Mouse (Mus musculus) heart, embryonic 13.5 days (tissue): ENCODE results near the gene Ldlrad3. TPM values are rescaled to one million over a fixed set of nuclear protein-coding genes. Genes with fewer than 3 reads are reported as not detected.
A peak's percentile ranks its signal among the peaks of the same experiment; 100 is the strongest.

Experiments used
- ATAC-seq: fragments of 200-750 bp; cut with Nextera tagmentation; 2 replicates; pipeline ENCODE4 v1.8.0; 2017; ENCODE audit warnings: moderate TSS enrichment; ENCODE audit not compliant: insufficient number of reproducible peaks, low FRiP score, low TSS enrichment; ENCODE audit errors: extremely low read depth
- H3K27ac ChIP-seq: fragments of 300-500 bp; sonication (generic); replicated peaks from 2 replicates; pipeline ENCODE4 v1.5.1; 2015; ENCODE audit warnings: moderate library complexity, mild to moderate bottlenecking, inconsistent platforms
- H3K27me3 ChIP-seq: fragments of 300-500 bp; sonication (generic); replicated peaks from 2 replicates; pipeline ENCODE4 v1.6.1; 2015; ENCODE audit warnings: mild to moderate bottlenecking, inconsistent platforms
- H3K36me3 ChIP-seq: fragments of 300-500 bp; sonication (generic); 2 replicates; pipeline ENCODE4 v1.6.1; 2015; ENCODE audit warnings: mild to moderate bottlenecking, inconsistent platforms
- H3K4me1 ChIP-seq: fragments of 300-500 bp; sonication (generic); 2 replicates; pipeline ENCODE4 v1.6.1; 2015; ENCODE audit warnings: inconsistent platforms
- H3K4me2 ChIP-seq: fragments of 300-500 bp; sonication (generic); 2 replicates; pipeline ENCODE4 v1.6.1; 2015; ENCODE audit warnings: inconsistent platforms, mild to moderate bottlenecking, moderate library complexity
- H3K4me3 ChIP-seq: fragments of 300-500 bp; sonication (generic); 2 replicates; pipeline ENCODE4 v1.5.1; 2015; ENCODE audit warnings: moderate library complexity, mild to moderate bottlenecking, inconsistent platforms
- H3K9ac ChIP-seq: fragments of 300-500 bp; sonication (generic); 2 replicates; pipeline ENCODE4 v1.6.1; 2015; ENCODE audit warnings: inconsistent platforms, mild to moderate bottlenecking, moderate library complexity
- H3K9me3 ChIP-seq: fragments of 300-500 bp; sonication (generic); 2 replicates; pipeline ENCODE4 v1.6.1; 2016; ENCODE audit warnings: inconsistent platforms
- WGBS: fragments of 180-500 bp; shearing (Covaris S2); methylation state at CpG from one replicate; pipeline ENCODE4 v1.1.7; 2015; ENCODE audit warnings: mixed read lengths; 5-methylcytosine and 5-hydroxymethylcytosine counted together
- polyA plus RNA-seq: library from polyadenylated mRNA; unstranded; fragments of >200 nt; fragmentation: Nextera tagmentation; extraction: Ambion mirVana; gene quantifications from 2 replicates; pipeline ENCODE4 v1.2.1, GENCODE M21; 2015

Gene Ldlrad3
- polyA plus RNA-seq, 1 experiment from 2014 or later, result 16.3 TPM

DNA sequence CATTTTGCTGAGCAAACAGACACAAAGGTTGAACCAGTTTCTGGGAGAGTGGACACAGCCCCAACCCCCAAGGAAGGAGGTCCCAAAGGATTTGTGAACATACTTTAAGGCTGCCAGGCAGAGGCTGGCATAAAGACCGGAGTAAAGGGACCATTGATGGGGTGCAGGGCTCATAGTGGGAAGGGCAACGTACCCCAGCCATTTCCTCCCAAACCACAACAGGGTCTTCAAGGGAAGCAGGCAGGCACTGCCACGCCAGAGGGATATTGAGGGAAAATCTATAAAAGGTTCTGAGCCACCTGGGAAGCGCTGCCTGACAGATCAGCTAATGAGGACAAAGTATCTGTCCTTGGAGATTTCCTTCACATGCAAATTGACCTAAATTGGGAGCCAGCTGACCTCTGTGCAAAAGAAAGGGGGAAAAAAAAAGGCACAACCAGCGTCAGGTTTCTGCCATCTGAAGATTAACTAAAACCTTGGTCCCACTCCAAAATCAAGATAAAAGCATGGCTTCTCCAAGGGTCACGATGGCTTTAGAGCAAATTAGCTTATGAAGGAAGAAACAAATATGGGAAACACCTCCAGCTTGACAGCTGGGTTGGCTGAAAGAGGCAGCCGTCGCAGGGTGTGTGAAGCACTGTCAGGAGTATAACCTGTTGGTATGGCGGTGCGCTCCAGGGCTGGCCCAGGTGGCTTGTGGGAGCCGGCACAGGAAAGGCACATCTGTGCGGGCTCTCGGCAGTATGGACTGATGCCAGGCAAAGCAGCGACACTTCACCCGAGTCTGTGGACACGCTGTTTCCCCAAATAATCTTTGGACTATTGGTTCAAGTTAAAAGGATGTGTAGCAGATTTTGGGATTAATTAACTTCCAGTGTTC lies 137.6 kb downstream of the Ldlrad3 start:
- H3K9ac ChIP-seq, result no peak overlapping the region
- no peaks in the 10 kb centered on the region for H3K9me3 ChIP-seq
- H3K36me3 ChIP-seq, result no peaks in the 10 kb centered on the region
- H3K27ac ChIP-seq, result no peak overlapping the region
- WGBS, result 77% methylated on average over 16 of the region's 16 CpGs
- H3K27me3 ChIP-seq, result no peaks in the 10 kb centered on the region
- H3K4me2 ChIP-seq, result no peak overlapping the region
- no peak for ATAC-seq
- peaks cover 25% of the 10 kb centered on the region for H3K4me1 ChIP-seq
- no peak overlapping the region for H3K4me3 ChIP-seq

DNA sequence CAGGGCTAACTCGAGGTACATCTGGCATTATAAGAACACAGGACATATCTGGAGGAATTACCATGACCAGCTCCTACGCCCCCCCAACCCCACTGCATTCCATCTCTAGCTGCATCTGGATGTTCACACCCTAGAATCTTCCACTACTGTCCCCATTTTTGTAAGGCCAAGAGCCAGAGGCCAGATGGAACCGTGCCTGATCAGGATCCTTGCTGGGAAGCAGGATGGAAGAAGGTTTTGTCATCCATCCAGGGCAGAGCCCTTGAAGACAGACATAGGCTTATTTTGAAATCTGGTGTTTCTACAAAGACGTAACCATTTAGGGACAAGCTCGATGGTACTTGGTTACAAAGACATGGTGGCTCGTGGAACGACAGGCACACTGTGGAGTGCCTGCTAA lies 139.7 kb downstream of the Ldlrad3 start:
- ATAC-seq, result no peak
- 84% methylated on average over 7 of the region's 7 CpGs for WGBS
- Histone ChIP-seq H3K4me1 (peaks cover 7% of the 10 kb centered on the region), H3K4me2 (no peak overlapping the region), H3K27me3 (no peaks in the 10 kb centered on the region), H3K4me3 (no peak overlapping the region), H3K9me3 (no peaks in the 10 kb centered on the region), H3K36me3 (no peaks in the 10 kb centered on the region), H3K9ac (no peak overlapping the region), H3K27ac (no peak overlapping the region)

DNA sequence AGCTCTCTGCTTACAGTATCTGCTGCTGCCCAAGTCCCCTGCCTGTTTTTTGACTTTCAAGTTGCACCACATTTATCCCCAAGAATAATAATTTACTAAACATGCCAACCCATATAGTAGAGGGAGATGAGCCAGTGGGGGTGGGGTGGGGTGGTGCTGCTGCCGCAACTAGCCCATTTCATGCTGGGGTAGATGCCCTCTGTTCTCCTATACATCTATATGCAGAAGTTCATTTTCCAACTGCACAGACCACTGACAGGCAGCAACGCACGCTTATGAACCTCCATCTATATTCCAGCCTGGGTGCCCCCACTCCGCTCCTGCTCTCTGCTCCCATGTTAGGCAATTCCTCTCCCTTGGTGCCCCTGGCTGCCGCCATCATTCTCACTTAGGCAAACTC lies 145.7 kb downstream of the Ldlrad3 start:
- Histone ChIP-seq H3K4me2 (no peak overlapping the region), H3K27me3 (no peaks in the 10 kb centered on the region), H3K4me3 (no peak overlapping the region), H3K9me3 (no peaks in the 10 kb centered on the region), H3K4me1 (peaks cover 51% of the 10 kb centered on the region), H3K9ac (no peak overlapping the region), H3K27ac (no peak overlapping the region), H3K36me3 (no peaks in the 10 kb centered on the region)
- 82% methylated on average over 5 of the region's 5 CpGs for WGBS
- no peak for ATAC-seq

DNA sequence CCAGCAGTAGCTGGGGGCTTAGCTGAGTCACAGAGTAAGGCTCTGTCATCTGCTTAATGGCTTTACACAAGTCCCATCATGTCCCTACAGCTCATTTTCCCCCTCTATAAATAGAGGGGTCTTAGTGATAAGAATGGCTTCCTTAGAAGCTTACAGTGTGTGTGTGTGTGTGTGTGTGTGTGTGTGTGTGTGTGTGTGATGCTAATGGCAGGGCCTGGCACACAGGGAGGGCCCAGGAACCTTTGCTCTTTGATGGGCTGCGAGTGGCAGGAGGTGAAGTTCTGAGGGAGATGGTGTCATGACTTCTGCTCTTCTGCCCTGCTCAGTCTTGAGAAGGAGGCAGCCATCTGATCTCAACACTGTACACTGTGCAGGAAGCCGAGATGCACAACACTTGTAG lies 146.2 kb downstream of the Ldlrad3 start:
- H3K27me3 ChIP-seq, result no peaks in the 10 kb centered on the region
- no peaks in the 10 kb centered on the region for H3K36me3 ChIP-seq
- no peak overlapping the region for H3K4me2 ChIP-seq
- peaks cover 52% of the 10 kb centered on the region for H3K4me1 ChIP-seq
- ATAC-seq, result no peak
- no peak overlapping the region for H3K4me3 ChIP-seq
- H3K9me3 ChIP-seq, result no peaks in the 10 kb centered on the region
- H3K9ac ChIP-seq, result no peak overlapping the region
- H3K27ac ChIP-seq, result no peak overlapping the region
- 73% methylated on average over 2 of the region's 2 CpGs for WGBS

DNA sequence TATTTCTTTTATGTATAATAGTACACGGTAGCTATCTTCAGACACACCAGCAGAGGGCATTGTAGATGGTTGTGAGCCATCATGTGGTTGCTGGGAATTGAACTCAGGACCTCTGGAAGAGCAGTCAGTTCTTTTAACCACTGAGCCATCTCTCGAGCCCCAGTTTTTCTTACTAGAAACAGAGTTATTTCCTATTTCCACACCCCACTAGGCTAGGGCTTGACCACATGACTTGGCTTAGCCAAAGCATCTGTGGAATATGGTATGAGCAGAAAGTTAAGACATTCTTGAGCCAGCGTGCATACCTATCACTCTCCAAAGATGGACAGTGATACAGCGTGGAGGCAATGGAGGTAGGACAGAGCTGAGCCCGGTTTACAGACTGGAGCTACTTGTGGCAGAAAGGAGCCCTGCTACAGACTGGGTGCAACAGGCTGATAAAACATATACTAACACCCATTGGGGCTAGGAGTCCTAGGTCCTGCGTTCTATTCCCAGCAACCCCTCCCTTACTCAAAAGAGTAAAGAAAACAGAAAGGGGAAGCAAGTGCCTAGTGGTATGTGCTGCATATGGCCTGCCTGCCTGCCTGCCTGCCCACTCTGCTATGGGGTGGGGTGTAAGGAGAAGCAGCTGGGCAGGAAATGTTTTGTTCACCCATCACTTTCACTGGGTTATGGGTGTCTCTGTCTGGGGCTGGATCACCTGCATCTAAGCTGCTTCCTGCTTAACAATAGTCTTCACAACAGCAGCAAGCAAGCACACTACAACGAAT lies 147.1 kb downstream of the Ldlrad3 start:
- Histone ChIP-seq H3K4me3 (no peak overlapping the region), H3K36me3 (no peaks in the 10 kb centered on the region), H3K27me3 (no peaks in the 10 kb centered on the region), H3K27ac (no peak overlapping the region), H3K9ac (no peak overlapping the region), H3K4me2 (no peak overlapping the region), H3K4me1 (peaks cover 52% of the 10 kb centered on the region), H3K9me3 (no peaks in the 10 kb centered on the region)
- no peak for ATAC-seq
- 77% methylated on average over 7 of the region's 7 CpGs for WGBS

DNA sequence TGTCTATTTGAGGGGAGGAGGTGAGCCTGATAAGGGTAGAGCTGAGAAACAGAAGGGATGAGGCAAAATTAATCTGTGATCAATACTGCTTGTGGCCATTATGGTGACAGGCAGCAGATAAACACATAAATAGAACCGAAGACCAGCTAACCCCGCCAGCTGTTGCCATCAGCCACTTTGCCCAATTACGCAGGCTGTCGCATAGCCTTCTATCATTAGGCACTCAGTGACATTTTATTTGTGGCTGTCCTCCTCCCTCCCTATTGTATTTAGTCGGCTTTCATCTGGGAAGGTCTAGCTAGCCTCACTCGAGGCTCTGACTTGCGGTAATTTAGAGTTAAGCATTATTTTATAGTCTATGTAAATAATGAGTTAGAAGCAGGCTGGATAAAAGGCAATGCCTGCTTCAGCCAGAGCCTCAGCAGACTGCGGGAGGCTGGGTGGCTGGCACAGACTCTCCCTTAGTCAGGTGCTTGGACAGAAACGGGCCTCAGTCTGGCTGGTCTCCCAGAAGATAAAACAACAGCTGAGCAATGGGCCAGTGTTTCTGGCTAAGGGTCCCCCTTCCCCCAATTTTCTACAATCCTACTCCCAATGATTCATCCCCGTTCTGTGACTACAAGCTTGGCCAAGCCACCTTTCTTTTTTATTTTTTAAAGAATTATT lies 147.8 kb downstream of the Ldlrad3 start:
- Histone ChIP-seq H3K4me1 (peaks cover 59% of the 10 kb centered on the region), H3K4me2 (no peak overlapping the region), H3K27ac (no peak overlapping the region), H3K27me3 (no peaks in the 10 kb centered on the region), H3K36me3 (no peaks in the 10 kb centered on the region), H3K9ac (no peak overlapping the region), H3K9me3 (no peaks in the 10 kb centered on the region), H3K4me3 (no peak overlapping the region)
- no peak for ATAC-seq
- WGBS, result 51% methylated on average over 10 of the region's 10 CpGs

DNA sequence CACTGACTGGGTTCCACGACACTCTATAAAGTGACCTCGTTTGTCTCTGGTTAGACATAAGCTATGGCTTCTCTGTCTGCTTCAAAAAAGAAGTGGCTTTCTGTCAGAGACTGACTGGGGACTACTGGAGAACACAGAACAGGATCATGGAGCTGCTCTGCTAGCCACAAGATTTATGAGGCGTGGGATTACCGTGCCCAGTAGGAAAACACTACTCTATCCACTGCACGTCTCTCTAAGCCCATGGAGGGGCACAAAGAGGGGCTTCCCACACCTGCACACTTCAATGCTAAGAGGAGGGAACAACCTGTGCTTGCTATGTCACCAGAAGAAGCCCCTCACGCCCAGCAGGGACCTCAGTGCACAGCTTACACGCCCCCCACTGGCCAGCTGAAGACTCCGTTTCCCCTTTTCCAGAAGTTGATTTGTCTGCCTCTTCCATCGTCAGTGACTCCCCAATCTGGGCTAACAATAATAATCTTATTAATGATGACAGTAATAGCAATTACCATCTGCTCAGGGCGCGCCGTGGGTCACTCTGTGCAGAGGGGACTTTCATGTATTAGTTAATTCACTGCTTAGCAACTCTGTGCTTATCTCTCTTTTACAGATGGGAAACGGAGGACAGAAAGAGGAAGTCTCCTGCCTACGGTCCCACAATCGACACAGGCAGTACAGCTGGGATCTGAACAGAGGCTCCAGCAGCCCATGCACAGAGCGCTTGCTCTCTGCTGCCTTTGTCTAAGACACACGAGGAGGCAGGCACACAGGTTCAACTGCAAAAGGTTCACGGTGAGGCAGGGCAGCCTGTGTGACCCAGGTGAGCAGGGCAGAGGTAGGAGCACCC lies 149.3 kb downstream of the Ldlrad3 start:
- peak overlapping the region; percentile 45; the same call in 1 of the 2 replicates for H3K9ac ChIP-seq
- H3K36me3 ChIP-seq, result no peaks in the 10 kb centered on the region
- H3K4me2 ChIP-seq, result peak overlapping the region; percentile 38
- 49% methylated on average over 18 of the region's 18 CpGs for WGBS
- H3K9me3 ChIP-seq, result no peaks in the 10 kb centered on the region
- H3K4me3 ChIP-seq, result no peak overlapping the region
- peak overlapping the region; percentile 45; the same call in 1 of the 2 replicates for H3K27ac ChIP-seq
- no peak; the same call in 1 of the 2 replicates for ATAC-seq
- peaks cover 69% of the 10 kb centered on the region for H3K4me1 ChIP-seq
- no peaks in the 10 kb centered on the region for H3K27me3 ChIP-seq

DNA sequence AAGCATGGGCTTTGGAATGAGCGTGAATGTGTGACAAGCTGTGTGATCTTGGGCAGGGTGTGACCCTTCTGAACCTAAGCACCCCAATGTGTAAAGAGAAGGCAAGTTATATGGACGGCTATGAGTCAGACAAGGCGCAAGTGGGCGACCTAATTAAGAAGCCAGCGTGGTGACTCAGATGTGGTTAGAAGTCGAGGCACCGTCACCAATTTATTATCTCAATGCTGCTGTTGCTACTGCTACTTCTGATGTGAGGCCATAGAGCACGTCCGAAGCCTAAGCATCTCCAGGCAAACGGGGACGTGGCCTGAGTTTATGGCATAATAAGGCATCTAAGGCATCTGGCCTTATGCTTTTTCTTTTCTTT lies 151.7 kb downstream of the Ldlrad3 start:
- no peak overlapping the region for H3K9ac ChIP-seq
- no peaks in the 10 kb centered on the region for H3K36me3 ChIP-seq
- 78% methylated on average over 11 of the region's 11 CpGs for WGBS
- peaks cover 58% of the 10 kb centered on the region for H3K4me1 ChIP-seq
- no peak for ATAC-seq
- H3K4me3 ChIP-seq, result no peak overlapping the region
- H3K9me3 ChIP-seq, result no peaks in the 10 kb centered on the region
- no peak overlapping the region for H3K4me2 ChIP-seq
- H3K27ac ChIP-seq, result no peak overlapping the region
- H3K27me3 ChIP-seq, result no peaks in the 10 kb centered on the region

DNA sequence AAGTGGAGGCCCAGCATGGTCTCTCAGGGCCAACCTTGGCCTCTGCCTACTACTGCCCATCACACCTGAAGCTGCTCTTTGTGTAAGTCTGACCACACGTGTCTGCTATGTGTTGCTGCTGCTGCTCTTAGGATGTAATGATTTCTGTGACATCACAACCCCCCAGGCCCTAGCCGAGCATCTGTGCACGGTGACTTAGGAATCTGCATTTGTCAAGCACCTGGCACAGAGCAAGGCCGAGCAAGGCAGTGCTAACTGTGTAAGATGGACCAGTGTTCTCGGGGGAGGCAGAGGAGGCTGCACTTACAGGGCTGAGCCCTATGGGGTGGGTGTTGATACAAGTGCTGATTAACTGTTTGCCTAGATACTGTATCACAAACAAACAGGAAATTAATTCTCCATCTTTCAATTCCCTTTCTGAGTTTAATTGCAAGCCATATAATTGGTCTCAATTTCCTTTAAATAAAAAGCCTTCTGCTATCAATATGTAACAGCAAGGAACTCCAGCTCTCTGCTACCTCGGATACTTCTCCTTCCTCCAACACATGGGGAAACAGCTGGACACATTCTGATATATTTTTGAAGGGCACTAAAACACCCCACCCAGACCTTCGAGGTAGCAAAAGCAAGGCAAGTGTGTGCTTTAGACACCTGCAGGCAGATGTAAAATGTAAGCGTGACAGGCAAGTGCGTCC lies 152.2 kb downstream of the Ldlrad3 start:
- 57% methylated on average over 9 of the region's 9 CpGs for WGBS

DNA sequence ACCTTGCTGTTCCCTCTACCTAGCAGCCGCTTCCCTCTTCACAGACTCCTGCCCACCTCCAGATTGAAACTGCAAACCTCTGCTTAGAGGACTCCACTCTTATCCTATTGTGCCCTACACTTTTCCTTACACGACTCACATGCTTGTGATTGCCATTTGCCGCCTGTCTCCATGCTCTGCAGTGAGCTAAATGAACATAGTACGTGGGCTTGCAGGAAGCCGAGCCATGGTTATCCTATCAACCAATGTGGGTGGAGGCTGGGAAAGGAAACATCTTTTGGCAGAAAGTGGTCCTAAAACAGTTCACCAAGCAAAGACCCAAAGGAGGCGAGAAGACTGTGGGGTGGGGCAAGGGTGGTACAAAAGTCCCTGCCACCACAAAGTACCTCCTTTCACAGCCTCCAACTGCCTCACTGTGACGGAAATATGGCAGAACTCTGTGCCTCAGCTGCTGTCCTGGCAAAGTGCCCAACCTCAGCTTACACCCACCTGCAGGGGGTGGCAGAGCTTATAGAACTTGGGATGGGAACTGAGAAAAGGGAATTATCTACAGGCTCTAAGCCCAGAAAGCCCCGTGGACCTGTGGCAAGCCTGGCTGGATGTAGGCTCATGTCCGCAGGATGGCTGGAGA lies 153.4 kb downstream of the Ldlrad3 start:
- Histone ChIP-seq H3K4me1 (peaks cover 41% of the 10 kb centered on the region), H3K27me3 (no peaks in the 10 kb centered on the region), H3K9me3 (no peaks in the 10 kb centered on the region), H3K4me2 (no peak overlapping the region), H3K9ac (no peak overlapping the region), H3K27ac (no peak overlapping the region), H3K36me3 (no peaks in the 10 kb centered on the region), H3K4me3 (no peak overlapping the region)
- 61% methylated on average over 9 of the region's 9 CpGs for WGBS
- no peak for ATAC-seq

More for the DNA sequence above, 152.2 kb downstream of the Ldlrad3 start:
- no peaks in the 10 kb centered on the region for H3K36me3 ChIP-seq
- no peak overlapping the region for H3K9ac ChIP-seq
- H3K4me2 ChIP-seq, result no peak overlapping the region
- H3K4me1 ChIP-seq, result peaks cover 53% of the 10 kb centered on the region
- no peak for ATAC-seq
- no peaks in the 10 kb centered on the region for H3K27me3 ChIP-seq
- H3K9me3 ChIP-seq, result no peaks in the 10 kb centered on the region
- no peak overlapping the region for H3K4me3 ChIP-seq
- H3K27ac ChIP-seq, result no peak overlapping the region
